Mouse (Mus musculus) brown adipose tissue, adult 24 weeks (tissue): ENCODE measurements around the gene Fam24a. TPM values are rescaled to one million over a fixed set of nuclear protein-coding genes. Genes with fewer than 3 reads are reported as not detected.

ENCODE experiments used
- H3K27ac ChIP-seq: fragments of 200-500 bp; replicated peaks from 2 replicates; pipeline ENCODE4 v1.5.1; 2012; ENCODE audit warnings: low read depth, mild to moderate bottlenecking, low read length
- H3K4me1 ChIP-seq: fragments of 200-500 bp; 2 replicates; pipeline ENCODE4 v1.6.1; 2012; ENCODE audit warnings: low read length, mixed read lengths; ENCODE audit not compliant: control insufficient read depth, insufficient read depth, insufficient read length
- H3K4me3 ChIP-seq: fragments of 200-500 bp; 2 replicates; pipeline ENCODE4 v1.5.1; 2012; ENCODE audit warnings: low read depth, mild to moderate bottlenecking, low read length, moderate library complexity; ENCODE audit not compliant: insufficient read depth
- polyA plus RNA-seq: library from polyadenylated mRNA; stranded (reverse); fragments of >200 nt; gene quantifications from 2 replicates; pipeline ENCODE4 v1.2.4, GENCODE M21; 2012; ENCODE audit not compliant: missing spikeins, insufficient read depth, insufficient read length

Gene Fam24a
- polyA plus RNA-seq: not detected in 2 replicates

DNA sequence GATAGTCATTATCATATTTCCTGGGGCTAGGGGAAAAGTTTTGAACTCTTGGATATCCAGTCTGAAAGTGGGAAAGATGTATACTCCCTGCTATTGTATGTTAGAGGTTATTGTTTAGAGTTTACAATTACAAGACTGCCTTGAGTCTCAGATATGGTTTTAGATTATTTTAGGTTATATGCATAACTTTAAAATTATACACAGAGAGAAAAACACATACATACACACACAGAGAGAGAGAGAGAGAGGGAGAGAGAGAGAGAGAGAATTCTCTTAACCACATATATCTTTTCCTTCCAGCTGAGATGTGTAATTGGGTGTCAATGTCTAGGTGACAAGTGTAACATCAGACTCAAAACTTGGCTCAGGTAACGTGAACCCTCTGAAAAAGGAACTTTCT, at the start of gene Fam24a:
Gene Fam24a, plus strand, starts transcription at position 301 of the 400 bp plus-strand sequence.
- H3K4me3 ChIP-seq: no peak within 1 kb of the TSS
- no peak within 1 kb of the TSS for H3K27ac ChIP-seq
- no peaks in the 10 kb centered on the region for H3K4me1 ChIP-seq

DNA sequence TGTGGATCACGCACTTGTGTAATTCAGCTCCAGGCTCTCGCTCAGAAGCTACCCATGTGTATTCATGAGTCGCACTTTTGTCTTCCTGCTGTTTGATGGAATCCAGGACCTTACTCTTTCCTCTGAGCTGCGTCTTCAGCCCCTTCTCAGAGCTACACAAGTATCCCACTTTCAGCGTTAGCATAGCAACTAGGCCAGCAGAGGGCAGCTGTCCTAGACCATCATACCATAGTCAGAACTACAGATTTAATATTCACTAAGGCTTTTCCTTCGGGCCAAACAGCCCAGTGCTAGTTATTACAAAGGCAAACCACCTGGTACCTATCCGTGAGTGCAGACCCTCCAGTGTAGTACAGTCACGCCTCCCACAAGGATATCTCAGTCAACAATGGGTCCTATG, 36.5 kb upstream of the Fam24a start:
- no peak overlapping the region for H3K27ac ChIP-seq
- no peaks in the 10 kb centered on the region for H3K4me1 ChIP-seq
- H3K4me3 ChIP-seq: no peak overlapping the region

DNA sequence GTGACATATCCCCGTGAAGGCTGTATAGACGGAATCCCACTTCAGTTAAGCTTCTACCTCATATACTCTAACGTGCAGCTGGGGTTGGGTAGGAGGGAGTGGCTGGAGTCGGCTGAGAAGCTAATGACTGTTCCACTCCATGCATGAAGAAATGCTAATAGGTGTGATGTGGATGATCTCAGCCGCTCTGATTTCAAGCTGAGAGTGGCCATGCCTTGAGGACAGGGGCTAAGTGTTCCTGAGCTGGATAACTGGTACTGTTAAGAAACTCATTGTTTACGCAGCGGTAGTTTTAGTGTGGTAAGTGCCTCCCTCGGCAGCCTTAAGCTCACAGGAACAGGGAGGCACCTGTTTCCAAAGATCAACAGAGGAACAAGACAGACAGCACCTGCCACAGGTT, 30.3 kb upstream of the Fam24a start:
- no peak overlapping the region for H3K4me3 ChIP-seq
- H3K27ac ChIP-seq: no peak overlapping the region
- no peaks in the 10 kb centered on the region for H3K4me1 ChIP-seq

DNA sequence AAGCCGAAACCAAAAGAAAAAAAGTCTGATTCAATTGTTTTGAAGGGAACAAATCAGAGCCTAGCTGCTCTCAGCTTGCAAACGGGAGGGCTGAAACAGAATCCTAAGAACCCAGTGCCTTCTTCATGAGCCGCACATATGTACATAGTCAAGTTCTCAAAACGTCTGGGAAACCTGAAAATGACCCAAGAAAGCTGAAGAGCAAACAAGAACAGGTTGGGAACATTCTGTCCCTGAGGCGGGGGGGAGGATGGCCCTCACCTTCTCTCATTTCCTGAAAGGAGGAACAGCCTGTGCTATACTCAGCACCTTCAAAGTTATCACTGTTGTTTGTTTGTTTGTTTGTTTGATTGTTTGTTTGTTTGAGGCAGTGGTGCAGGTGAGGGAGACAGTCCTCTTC, 26.9 kb upstream of the Fam24a start:
- Histone ChIP-seq H3K27ac (no peak overlapping the region), H3K4me3 (no peak overlapping the region), H3K4me1 (no peaks in the 10 kb centered on the region)

DNA sequence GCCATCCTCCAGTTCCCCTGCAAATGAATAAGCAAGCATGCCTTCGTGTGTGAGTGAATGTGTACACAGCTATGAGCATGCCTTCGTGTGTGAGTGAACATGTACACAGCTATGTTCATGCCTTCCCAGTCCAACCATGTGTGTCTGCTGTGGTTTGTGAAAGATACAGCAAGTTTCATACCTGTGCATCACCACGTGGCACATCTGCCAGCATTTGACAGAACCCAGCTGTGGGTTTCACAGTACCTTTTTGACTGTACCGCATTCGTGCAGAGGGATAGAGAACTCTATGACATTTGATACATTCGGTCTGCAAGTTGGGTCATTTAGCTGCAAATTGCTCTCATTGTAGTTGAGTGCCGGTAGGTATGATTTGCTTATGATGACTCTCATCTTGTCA, 19.2 kb upstream of the Fam24a start:
- H3K27ac ChIP-seq: no peak overlapping the region
- H3K4me3 ChIP-seq: no peak overlapping the region
- no peaks in the 10 kb centered on the region for H3K4me1 ChIP-seq

DNA sequence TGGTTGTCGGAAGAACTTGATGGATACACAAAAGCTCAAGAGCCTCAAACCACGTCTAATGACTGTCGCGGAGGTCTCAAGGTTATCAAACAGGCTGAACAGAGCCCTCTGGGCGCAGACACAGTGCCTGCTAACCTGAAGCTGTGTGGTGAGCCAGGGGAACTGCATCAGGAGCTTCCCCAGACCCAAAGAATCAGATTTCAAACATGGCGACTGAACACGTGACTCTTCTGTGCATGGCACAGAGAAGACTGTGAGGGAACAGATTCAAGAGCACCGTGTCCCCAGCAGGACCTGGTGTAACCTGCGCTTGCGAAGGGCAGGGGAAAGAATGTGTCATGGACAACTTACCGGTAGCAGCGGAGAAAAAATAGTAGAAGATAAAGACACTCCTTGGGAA, 16.1 kb upstream of the Fam24a start:
- Histone ChIP-seq H3K27ac (no peak overlapping the region), H3K4me3 (no peak overlapping the region), H3K4me1 (no peaks in the 10 kb centered on the region)

DNA sequence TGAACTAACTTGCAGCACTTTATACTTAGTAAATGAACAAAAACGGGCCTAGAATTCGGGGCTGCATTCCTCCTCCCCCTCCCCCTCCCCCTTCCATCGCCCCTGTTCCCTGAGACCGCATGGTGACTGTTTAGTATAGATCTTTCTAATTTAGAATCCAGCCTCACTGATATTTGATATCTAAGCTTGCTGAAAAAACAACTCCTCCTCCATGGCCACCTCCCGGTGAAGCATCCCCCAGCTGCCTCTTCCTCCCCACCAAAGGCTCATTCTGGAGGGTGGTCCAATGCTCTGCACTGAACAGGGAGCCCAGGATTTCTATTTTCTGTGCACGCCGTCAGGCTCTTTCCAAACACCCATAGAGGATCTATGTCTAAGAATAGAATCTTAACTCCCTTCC, 15.3 kb upstream of the Fam24a start:
- Histone ChIP-seq H3K4me3 (no peak overlapping the region), H3K27ac (no peak overlapping the region), H3K4me1 (no peaks in the 10 kb centered on the region)

DNA sequence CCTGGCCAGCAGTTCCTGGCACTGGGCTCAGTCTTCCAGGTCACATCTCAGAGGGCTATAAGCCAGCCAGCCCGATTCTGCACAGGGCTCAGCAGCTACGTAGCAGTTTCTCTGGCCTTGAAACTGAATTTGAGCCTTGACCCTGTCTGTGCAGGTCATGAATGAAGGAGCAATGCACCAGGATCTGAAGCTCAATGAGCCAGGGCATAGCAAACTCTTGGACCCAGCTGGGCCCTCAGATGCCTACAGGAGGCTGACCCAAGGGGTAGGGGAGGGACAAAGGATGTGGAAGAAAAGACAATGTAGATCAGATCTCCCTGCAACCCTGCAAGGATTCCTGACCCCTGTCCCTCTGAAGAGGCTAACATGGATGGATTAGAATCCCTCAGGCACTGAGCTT, 11.5 kb upstream of the Fam24a start, which contains the start of gene Cuzd1:
Gene Cuzd1, minus strand, starts transcription at position 101 of the 400 bp plus-strand sequence.
- Histone ChIP-seq H3K4me1 (no peaks in the 10 kb centered on the region), H3K27ac (no peak within 1 kb of the TSS)

DNA sequence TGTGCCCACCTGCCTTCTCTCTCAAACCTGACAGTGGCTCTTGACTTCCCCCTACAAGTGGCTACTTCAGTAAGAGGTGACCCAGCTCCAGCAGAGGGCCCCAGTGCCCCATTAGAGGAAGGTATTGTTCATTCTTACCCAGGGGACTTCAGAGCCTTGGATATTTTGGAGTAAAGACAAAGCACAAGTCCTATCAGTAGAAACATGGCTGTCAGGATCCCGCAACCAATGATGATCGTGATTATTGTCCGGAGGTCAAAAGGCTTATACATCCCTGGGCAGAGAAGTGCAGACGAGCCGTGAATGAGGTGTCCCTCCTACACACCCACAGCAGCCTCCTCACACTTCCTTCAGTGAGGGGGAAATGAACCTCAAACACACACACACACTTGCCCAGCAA, 6.6 kb upstream of the Fam24a start:
- H3K4me1 ChIP-seq: no peaks in the 10 kb centered on the region
- no peak overlapping the region for H3K4me3 ChIP-seq
- no peak overlapping the region for H3K27ac ChIP-seq

More for the DNA sequence above, 11.5 kb upstream of the Fam24a start, which contains the start of gene Cuzd1:
- H3K4me3 ChIP-seq: no peak within 1 kb of the TSS

DNA sequence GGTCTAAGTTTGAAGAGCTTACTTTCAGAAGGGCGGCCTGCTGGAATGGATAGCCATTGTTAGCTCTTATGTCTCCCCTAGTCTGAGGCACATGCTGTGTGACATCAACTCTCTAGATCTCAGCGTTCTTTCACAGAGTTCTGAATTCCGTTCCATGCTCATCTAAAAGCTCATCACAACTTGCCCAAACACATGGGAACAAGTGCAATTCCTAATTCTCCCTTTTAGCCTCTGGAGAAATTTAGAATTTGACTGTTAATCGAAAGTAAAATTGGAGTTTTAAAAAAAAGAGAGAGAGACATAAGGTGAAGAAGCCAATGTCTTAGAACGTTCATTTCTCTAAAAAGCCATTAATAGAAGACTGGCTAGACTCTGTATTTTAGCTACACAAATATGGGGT, 4.2 kb upstream of the Fam24a start, which contains the start of gene Fam24b:
Gene Fam24b, minus strand, starts transcription at position 101 of the 400 bp plus-strand sequence.
- H3K4me3 ChIP-seq: no peak within 1 kb of the TSS
- no peaks in the 10 kb centered on the region for H3K4me1 ChIP-seq
- no peak within 1 kb of the TSS for H3K27ac ChIP-seq

DNA sequence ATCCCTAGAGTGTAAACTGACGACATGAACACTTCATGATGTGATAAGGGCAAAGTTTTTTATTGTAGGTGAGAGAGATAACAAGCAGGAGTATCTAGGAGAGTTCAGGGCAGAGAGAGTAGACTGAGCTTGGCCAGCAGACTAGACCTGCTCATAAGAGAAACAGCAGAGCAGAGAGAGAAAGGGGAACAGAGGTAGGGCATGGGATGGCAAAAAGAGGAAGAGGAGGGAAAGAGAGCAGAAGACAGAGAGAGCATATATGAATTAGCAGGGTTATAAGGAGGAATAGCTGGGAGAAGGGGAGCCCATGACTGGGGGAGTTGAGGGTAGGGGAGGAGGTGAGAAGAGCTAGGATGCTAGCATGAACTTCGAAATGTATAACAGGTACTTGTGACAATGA, 2.0 kb upstream of the Fam24a start:
- Histone ChIP-seq H3K4me1 (no peaks in the 10 kb centered on the region), H3K27ac (no peak overlapping the region), H3K4me3 (no peak overlapping the region)

DNA sequence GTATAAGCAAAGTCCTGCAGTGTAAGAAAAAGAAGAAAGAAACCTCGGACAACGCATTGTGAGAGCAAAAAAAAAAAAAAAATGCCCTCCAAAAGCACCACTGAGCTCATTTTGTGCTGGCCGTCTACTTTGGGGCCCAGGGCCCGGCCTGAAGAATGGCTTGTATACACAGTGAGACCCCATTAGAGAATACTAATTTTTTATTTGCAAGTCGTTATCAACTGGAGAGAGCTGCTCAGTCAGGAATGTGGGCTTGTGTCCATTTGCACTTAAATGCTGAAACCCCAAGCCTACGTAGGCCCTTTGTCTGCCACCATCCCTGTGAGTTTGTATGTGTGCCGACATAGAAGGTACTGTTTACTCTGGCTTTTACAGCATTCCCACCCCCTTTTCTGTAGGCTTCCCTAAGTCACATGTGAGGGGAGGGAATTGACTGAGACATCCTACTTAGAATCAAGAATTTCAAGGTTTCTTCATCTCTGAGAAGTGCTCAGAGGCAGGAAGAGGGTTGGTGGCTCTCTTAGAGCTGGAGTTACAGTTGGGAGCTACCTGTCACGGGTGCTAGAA, 3.9 kb downstream of the Fam24a start:
- no peak overlapping the region for H3K4me3 ChIP-seq
- H3K4me1 ChIP-seq: no peaks in the 10 kb centered on the region
- H3K27ac ChIP-seq: no peak overlapping the region

DNA sequence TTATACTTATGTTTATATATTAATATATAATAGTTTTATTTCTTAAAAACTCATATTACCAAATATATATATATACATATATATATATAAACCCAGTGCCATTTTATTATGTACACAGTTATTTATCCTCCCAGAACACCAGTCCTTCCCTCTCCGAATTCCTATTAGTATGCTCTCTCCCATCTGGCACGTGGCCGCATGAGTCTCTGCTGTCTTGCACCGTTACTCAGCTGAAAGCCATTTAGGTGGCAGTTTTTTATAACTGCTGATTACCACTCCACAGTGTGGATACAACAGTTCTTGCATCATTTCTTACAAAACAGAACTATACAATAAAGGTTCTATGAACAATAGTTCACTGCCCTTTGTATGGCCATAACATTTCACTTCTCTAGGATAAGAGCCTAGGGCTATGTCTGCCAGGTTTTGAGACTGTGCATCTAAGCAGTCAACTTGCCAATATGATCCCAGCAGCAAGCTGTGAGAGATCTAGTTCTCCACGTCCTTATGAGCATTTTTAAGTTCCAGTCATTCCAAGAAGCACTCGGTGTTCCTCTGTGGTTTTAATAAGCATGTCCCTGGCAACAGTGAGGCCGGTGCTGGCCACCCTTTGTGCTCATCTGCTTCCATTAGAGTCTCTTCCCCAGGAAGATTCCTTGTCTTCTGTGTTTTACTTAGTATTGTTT, 12.3 kb downstream of the Fam24a start:
- Histone ChIP-seq H3K4me3 (no peak overlapping the region), H3K27ac (no peak overlapping the region), H3K4me1 (no peaks in the 10 kb centered on the region)

DNA sequence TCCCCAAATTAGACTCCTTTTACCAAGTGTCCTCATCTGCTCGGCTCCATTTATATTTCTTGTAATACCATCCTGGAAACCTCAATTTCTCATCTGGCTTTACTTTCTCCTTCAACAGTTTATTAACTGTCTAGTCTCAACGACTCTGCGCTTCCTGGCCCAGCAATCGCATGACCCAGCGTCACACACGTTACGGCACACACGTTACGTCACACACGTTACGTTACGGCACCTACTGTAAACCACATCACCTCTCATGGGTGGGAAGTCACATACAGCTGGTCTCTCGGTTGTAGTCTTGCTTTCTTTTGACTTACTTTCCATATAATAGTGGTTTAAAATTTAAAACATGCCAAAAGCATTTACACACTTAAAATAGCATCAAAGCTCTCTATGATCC, 22.4 kb downstream of the Fam24a start:
- H3K4me1 ChIP-seq: no peaks in the 10 kb centered on the region
- no peak overlapping the region for H3K4me3 ChIP-seq
- no peak overlapping the region for H3K27ac ChIP-seq

DNA sequence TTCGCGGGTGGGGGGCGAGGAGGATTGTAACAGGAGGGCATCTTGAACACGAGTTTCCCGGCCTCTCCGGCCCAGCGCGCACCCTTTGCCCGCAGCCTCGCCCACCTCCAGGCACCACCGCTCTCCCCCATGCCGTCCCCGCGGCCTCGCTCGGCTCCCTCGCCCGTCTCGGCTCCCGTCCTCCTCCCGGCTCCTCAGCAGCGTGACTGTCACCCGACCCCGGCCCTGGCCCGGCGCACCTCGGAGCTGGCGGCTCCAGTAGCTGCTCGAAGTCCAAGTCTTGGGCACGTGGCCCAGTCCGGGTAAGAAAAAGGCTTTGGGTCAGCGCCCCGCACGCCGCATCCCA, 28.6 kb downstream of the Fam24a start:
- Histone ChIP-seq H3K4me1 (no peaks in the 10 kb centered on the region; the same call in 1 of the 2 replicates), H3K27ac (peak overlapping the region; percentile 76)

More for the DNA sequence above, 28.6 kb downstream of the Fam24a start:
- H3K4me3 ChIP-seq: peak overlapping the region; percentile 84
